Mouse (Mus musculus): ENCODE data around the gene Tmem209.

- TF ChIP-seq CTCF (IDR thresholded peaks at IDR 0.05; ENCODE audit: low read depth), result no peak
- TF ChIP-seq EP300 (IDR thresholded peaks at IDR 0.05; ENCODE audit: low read depth), result no peak
Observed at GRCm38 (mm10) chr6:30553381-30554010, 43.9 kb upstream of the Tmem209 start.

All from heart, postnatal 0 days (tissue).